Mouse (Mus musculus): ENCODE measurements at regions not wholly inside any gene's neighbourhood (a gene's known extent, or its start where the extent isn't known, plus 50 kb on each side); places are given as distances from the start of the nearest gene placed in this dataset.

DNA sequence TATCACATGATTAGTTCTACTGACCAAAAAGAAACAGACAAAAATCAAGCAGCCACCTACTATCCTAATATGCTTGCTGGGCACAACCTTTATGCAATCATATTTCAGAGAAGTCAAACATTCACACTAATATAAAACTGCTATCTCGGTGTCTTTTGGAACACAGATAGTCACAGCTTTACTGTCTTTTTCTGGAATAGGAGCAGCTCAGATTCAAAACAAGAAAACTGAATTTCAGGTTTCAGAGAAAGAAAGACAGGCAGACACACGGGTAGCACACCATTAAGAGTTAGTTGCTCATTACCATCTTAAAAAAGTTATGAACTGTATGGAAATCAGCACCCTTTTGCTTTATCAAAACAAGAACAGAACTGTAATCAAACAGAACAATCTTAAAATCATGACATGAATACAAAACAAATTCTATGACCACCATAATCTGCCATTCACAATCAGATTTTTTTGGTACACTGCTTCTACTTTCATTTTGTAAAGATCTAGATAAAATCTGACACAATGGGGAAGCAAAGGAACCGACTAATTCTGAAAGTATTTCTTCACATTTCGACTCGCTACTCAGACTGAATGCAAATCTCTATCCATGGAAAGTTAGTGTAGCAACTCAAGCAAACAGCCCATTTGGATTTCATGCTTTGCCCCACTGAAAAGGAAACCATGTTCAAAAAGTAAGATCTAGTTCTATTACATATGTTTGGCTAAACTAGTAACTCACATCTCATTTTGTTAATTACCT is 315.1 kb downstream of the Tex13c3 start:
- Histone ChIP-seq H3K4me3 (ENCODE audit: low read depth, low read length) (no peak overlapping the region), H3K27me3 (ENCODE audit: control insufficient read depth, insufficient read depth, low read length) (no peaks in the 10 kb centered on the region), H3K4me1 (ENCODE audit: control insufficient read depth, insufficient read depth, low read length) (no peaks in the 10 kb centered on the region), H3K9me3 (ENCODE audit: control insufficient read depth, low read length) (no peaks in the 10 kb centered on the region), H3K9ac (replicated peaks; ENCODE audit: low read depth, low read length) (no peak overlapping the region), H3K27ac (ENCODE audit: low read depth, low read length) (no peak overlapping the region), H3K36me3 (ENCODE audit: control insufficient read depth, insufficient read depth, low read length) (no peaks in the 10 kb centered on the region), H3K4me2 (ENCODE audit: low read depth, low read length) (no peak overlapping the region)
- 79% methylated on average over 5 of the region's 5 CpGs for WGBS
- no peak for ATAC-seq (ENCODE audit: low read depth)

DNA sequence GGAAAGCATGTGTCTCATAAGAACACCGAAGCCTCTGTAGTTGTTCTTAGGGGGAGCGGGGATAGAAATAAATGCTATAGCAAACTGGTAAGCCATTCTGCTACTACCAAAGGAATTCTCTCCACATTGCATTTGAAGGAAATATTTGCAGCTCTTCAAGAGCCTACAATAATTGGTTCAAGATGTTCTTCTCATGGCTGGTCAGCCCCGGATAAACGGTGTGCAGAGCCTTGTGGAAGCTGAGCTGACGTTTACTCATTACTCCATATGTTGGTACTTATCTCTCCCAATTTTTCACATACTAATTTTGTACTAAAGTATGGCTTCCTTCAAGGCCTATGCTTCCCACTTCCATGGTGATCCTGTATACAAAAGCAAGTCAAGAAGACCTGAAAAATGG is 317.0 kb downstream of the Tex13c3 start:
- no peak for ATAC-seq (ENCODE audit: low read depth)
- no peak overlapping the region for H3K27ac ChIP-seq (ENCODE audit: low read depth, low read length)
- WGBS: 84% methylated on average over 5 of the region's 5 CpGs

DNA sequence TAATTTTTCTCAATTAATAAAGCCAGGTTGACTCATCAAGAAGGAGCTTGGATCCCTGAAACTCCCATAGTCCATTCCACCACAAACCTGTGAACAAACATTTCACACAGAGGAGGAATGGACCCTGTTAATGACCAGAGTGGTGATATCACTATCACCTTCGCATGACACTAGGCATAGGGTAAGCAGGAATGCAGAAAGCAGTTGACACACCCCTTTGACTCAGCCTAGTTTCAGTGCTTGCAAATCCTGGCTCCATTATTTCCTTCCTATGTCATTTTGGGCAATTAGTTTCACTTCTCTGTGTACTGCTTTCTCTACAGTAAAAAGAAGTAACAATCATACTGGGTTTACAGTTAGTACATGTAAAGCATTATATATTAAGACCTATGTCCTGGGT is 318.2 kb downstream of the Tex13c3 start:
- H3K4me1 ChIP-seq (ENCODE audit: control insufficient read depth, insufficient read depth, low read length): no peaks in the 10 kb centered on the region
- WGBS: 77% methylated on average over 1 of the region's 1 CpGs
- H3K9me3 ChIP-seq (ENCODE audit: control insufficient read depth, low read length): no peaks in the 10 kb centered on the region
- no peak overlapping the region for H3K4me3 ChIP-seq (ENCODE audit: low read depth, low read length)
- no peak overlapping the region for H3K4me2 ChIP-seq (ENCODE audit: low read depth, low read length)
- no peak overlapping the region for H3K27ac ChIP-seq (ENCODE audit: low read depth, low read length)
- no peaks in the 10 kb centered on the region for H3K27me3 ChIP-seq (ENCODE audit: control insufficient read depth, insufficient read depth, low read length)
- H3K9ac ChIP-seq (replicated peaks; ENCODE audit: low read depth, low read length): no peak overlapping the region
- ATAC-seq (ENCODE audit: low read depth): no peak
- H3K36me3 ChIP-seq (ENCODE audit: control insufficient read depth, insufficient read depth, low read length): no peaks in the 10 kb centered on the region

More for the DNA sequence above, 317.0 kb downstream of the Tex13c3 start:
- no peak overlapping the region for H3K9ac ChIP-seq (replicated peaks; ENCODE audit: low read depth, low read length)
- H3K4me2 ChIP-seq (ENCODE audit: low read depth, low read length): no peak overlapping the region
- H3K4me1 ChIP-seq (ENCODE audit: control insufficient read depth, insufficient read depth, low read length): no peaks in the 10 kb centered on the region
- H3K27me3 ChIP-seq (ENCODE audit: control insufficient read depth, insufficient read depth, low read length): no peaks in the 10 kb centered on the region
- no peaks in the 10 kb centered on the region for H3K36me3 ChIP-seq (ENCODE audit: control insufficient read depth, insufficient read depth, low read length)
- H3K9me3 ChIP-seq (ENCODE audit: control insufficient read depth, low read length): no peaks in the 10 kb centered on the region
- no peak overlapping the region for H3K4me3 ChIP-seq (ENCODE audit: low read depth, low read length)

DNA sequence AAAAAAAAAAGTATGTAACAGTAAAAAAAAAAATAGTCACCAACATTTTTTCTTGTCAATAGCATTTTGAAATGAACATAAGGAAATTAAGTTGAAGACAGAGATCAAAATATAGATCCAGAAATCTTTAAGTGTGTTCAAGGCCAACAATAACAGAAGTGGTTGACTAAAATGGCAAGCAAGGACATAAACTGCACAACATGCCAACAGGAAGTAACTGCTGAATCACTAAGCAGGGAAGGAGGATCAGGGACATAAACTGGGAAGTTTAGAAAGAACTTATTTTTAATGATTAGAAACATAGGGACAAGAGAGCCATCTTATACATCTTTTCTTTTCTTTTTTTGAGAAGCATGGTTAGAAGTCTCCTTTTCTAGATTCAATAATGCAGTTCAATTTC is 318.8 kb downstream of the Tex13c3 start:
- H3K4me1 ChIP-seq (ENCODE audit: control insufficient read depth, insufficient read depth, low read length): no peaks in the 10 kb centered on the region
- no peaks in the 10 kb centered on the region for H3K36me3 ChIP-seq (ENCODE audit: control insufficient read depth, insufficient read depth, low read length)
- no peak overlapping the region for H3K27ac ChIP-seq (ENCODE audit: low read depth, low read length)
- H3K9ac ChIP-seq (replicated peaks; ENCODE audit: low read depth, low read length): no peak overlapping the region
- H3K4me2 ChIP-seq (ENCODE audit: low read depth, low read length): no peak overlapping the region
- H3K4me3 ChIP-seq (ENCODE audit: low read depth, low read length): no peak overlapping the region
- no peak for ATAC-seq (ENCODE audit: low read depth)
- H3K27me3 ChIP-seq (ENCODE audit: control insufficient read depth, insufficient read depth, low read length): no peaks in the 10 kb centered on the region
- no peaks in the 10 kb centered on the region for H3K9me3 ChIP-seq (ENCODE audit: control insufficient read depth, low read length)

DNA sequence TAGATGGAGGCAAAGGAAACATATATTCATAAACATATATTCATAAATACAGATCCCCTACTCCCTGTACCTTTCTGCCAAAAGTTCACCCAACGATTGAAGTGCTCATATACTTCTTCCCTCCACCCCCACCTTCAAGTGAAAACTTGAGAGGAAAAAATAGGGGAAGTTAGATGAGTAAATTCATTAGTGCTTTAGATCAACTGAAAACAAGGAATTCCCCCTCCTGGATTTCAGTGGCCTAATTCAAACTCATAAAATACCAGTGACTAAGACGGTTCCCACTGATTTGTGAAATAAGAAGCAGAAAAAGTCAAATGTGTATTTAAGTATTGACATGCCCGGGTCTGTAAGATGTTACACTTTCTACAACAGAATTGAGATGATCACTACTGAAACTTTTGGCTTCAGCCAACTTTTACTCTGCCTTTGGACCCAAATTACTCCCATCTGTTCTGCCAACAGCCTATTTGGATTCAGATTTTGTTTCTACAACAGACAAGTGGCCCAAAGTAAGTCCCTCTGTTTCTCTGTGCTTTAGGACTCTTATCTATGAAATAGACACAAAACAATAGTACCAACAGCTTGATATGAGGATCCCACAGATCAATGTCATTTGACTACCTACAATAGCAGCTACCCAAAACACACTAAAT is 320.7 kb downstream of the Tex13c3 start:
- Histone ChIP-seq H3K4me2 (ENCODE audit: low read depth, low read length) (no peak overlapping the region), H3K4me1 (ENCODE audit: control insufficient read depth, insufficient read depth, low read length) (no peaks in the 10 kb centered on the region), H3K9me3 (ENCODE audit: control insufficient read depth, low read length) (no peaks in the 10 kb centered on the region), H3K27ac (ENCODE audit: low read depth, low read length) (no peak overlapping the region), H3K4me3 (ENCODE audit: low read depth, low read length) (no peak overlapping the region), H3K27me3 (ENCODE audit: control insufficient read depth, insufficient read depth, low read length) (no peaks in the 10 kb centered on the region), H3K9ac (replicated peaks; ENCODE audit: low read depth, low read length) (no peak overlapping the region), H3K36me3 (ENCODE audit: control insufficient read depth, insufficient read depth, low read length) (no peaks in the 10 kb centered on the region)
- 77% methylated on average over 3 of the region's 3 CpGs for WGBS
- ATAC-seq (ENCODE audit: low read depth): no peak

DNA sequence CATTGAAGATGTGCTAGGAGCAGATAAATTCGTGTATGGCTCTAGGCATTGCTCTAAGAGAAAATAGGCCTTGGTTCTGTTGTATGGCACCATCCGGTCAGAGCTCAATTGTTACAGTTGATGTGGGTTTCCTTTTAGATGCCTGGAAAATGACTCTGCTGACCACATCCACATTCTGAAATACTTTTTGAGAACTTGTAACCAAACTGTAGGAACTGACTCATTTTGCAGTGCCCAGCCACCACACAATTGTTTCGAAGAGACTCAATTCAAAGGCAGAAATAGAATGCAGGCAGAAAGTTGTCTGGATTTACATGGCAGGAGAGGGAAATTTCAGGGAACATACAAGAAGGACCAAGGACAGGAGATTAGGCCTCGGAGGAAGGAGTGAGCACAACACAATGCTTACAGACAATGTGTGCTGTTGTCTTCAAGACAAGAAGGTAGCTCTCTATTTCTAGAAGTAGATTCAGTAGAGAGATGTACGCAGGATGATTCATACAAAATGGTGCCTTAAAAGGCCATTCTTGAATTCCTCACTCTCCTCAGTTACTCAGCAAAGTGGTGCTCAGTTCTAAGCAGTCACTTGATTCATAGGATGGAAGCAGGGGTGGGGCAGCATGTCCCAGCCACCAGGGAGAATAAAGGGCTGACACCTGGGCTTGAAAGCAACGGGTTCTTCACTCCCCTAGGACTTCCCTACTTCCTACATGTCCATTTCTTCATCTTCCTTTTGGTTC is 323.5 kb downstream of the Tex13c3 start:
- Histone ChIP-seq H3K4me2 (ENCODE audit: low read depth, low read length) (no peak overlapping the region), H3K27me3 (ENCODE audit: control insufficient read depth, insufficient read depth, low read length) (no peaks in the 10 kb centered on the region), H3K27ac (ENCODE audit: low read depth, low read length) (no peak overlapping the region), H3K4me3 (ENCODE audit: low read depth, low read length) (no peak overlapping the region), H3K4me1 (ENCODE audit: control insufficient read depth, insufficient read depth, low read length) (no peaks in the 10 kb centered on the region), H3K36me3 (ENCODE audit: control insufficient read depth, insufficient read depth, low read length) (no peaks in the 10 kb centered on the region), H3K9me3 (ENCODE audit: control insufficient read depth, low read length) (no peaks in the 10 kb centered on the region), H3K9ac (replicated peaks; ENCODE audit: low read depth, low read length) (no peak overlapping the region)
- WGBS: 86% methylated on average over 6 of the region's 6 CpGs
- no peak for ATAC-seq (ENCODE audit: low read depth)

DNA sequence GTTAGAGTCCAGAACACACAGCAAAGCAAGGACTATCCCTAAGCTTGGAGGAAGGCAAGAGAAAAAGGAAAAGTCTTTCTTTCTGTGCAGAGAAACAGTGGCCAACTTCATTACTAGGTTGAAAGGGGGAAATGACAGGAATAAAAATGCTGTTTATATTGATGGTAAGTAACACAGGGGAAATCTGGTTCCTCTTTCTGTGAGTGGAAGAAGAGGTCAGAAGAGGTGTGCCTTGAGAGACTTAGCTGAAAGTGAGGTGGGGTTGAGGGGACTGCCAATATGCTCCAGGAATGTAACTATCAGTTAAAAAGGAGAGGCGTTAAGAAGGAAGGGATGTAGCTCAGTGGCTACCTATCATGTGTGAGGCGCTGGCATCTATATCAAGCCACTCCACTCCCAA is 327.5 kb downstream of the Tex13c3 start:
- ATAC-seq (ENCODE audit: low read depth): no peak
- H3K9me3 ChIP-seq (ENCODE audit: control insufficient read depth, low read length): no peaks in the 10 kb centered on the region
- 76% methylated on average over 2 of the region's 2 CpGs for WGBS

DNA sequence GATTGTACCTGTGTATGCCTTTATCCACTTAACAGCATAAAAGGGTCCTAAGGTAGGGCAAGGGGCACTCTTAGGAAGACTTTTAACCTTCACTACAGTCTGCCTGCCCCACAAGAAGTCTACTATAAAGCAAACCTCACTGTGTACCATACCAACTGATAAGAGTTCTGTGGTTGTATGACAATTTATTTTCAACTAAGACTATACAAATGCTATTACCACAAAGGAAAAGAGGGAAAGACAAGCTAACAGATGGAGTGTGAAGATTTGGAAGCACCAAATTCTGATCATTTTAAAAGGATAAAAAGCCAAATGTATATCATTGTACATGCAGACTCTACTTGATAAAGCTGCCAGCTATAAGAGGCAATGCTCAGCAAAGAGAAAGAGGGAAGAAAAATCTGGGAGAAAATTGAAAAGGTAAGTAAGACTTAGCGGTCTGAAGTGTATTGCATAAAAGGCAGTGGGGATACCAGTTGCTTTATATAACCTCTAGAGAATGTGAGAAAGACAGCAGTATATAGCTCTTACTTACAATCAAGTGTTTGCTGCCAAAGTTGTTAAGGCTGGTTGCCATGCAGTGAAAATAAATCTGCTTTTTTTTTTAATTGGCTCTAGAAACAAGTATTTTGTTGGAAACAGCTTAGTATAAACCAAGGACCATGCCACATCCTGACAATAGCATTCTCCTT is 328.8 kb downstream of the Tex13c3 start:
- Histone ChIP-seq H3K36me3 (ENCODE audit: control insufficient read depth, insufficient read depth, low read length) (no peaks in the 10 kb centered on the region), H3K4me3 (ENCODE audit: low read depth, low read length) (no peak overlapping the region), H3K4me2 (ENCODE audit: low read depth, low read length) (no peak overlapping the region), H3K4me1 (ENCODE audit: control insufficient read depth, insufficient read depth, low read length) (no peaks in the 10 kb centered on the region), H3K9me3 (ENCODE audit: control insufficient read depth, low read length) (no peaks in the 10 kb centered on the region), H3K27me3 (ENCODE audit: control insufficient read depth, insufficient read depth, low read length) (no peaks in the 10 kb centered on the region), H3K9ac (replicated peaks; ENCODE audit: low read depth, low read length) (no peak overlapping the region), H3K27ac (ENCODE audit: low read depth, low read length) (no peak overlapping the region)
- WGBS: 84% methylated on average over 1 of the region's 1 CpGs
- ATAC-seq (ENCODE audit: low read depth): no peak

More for the DNA sequence above, 327.5 kb downstream of the Tex13c3 start:
- Histone ChIP-seq H3K4me1 (ENCODE audit: control insufficient read depth, insufficient read depth, low read length) (no peaks in the 10 kb centered on the region), H3K9ac (replicated peaks; ENCODE audit: low read depth, low read length) (no peak overlapping the region), H3K4me3 (ENCODE audit: low read depth, low read length) (no peak overlapping the region), H3K36me3 (ENCODE audit: control insufficient read depth, insufficient read depth, low read length) (no peaks in the 10 kb centered on the region), H3K27ac (ENCODE audit: low read depth, low read length) (no peak overlapping the region), H3K27me3 (ENCODE audit: control insufficient read depth, insufficient read depth, low read length) (no peaks in the 10 kb centered on the region), H3K4me2 (ENCODE audit: low read depth, low read length) (no peak overlapping the region)
